Mouse (Mus musculus) erythroblast, embryonic 14.5 days (primary cell): ENCODE results near the gene Rgs2.

Experiments used
- GATA1 ChIP-seq: IDR thresholded peaks from 2 replicates; pipeline ENCODE4 v1.6.1; 2012; ENCODE audit warnings: low read length, inconsistent platforms, mixed read lengths
- TAL1 ChIP-seq: IDR thresholded peaks from 3 replicates; pipeline ENCODE4 v1.6.1; 2012; ENCODE audit warnings: low read length, inconsistent platforms, mixed read lengths

DNA sequence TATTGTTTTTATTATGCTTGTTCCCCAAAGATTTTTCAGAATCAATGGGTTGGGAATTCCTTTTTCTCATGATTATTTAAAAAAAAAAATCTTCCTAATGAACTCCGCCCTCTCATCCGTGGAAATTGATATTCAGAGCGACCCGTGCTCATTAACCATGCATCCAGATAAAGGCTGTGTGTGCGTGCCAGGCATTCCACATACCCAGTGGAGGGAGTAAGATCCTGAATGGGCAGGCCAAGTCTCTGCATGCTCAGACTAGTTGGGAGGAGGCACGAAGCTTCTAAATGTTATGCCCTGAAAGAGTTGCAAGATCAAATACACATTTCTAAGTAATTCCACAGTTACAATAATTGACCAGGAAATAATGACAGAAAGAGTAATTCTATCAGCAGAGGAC is 26.5 kb upstream of the Rgs2 start:
- no peak for TF ChIP-seq GATA1
- no peak for TF ChIP-seq TAL1
